Mouse (Mus musculus) C2C12 (cell line): ENCODE data around the gene Rnf40. TPM values are rescaled to one million over a fixed set of nuclear protein-coding genes. Genes with fewer than 3 reads are reported as not detected.
"Not testable (repeated sequence)": the region's sequence is repeated elsewhere in the genome, so short reads cannot be mapped to it uniquely, and the experiment has no call there.

ENCODE experiments used
- H3K27me3 ChIP-seq: one replicate; pipeline ENCODE4 v1.6.1; 2011; ENCODE audit not compliant: control insufficient read depth, insufficient read depth, insufficient read length
- H3K36me3 ChIP-seq: one replicate; pipeline ENCODE4 v1.6.1; 2011; ENCODE audit not compliant: control insufficient read depth, insufficient read depth
- H3K4me3 ChIP-seq: one replicate; pipeline ENCODE4 v1.5.1; 2011; ENCODE audit warnings: mild to moderate bottlenecking, control low read depth; ENCODE audit not compliant: poor library complexity, insufficient read depth, severe bottlenecking
- H3K79me2 ChIP-seq: one replicate; pipeline ENCODE4 v1.6.1; 2011; ENCODE audit not compliant: control insufficient read depth, insufficient read depth
- H3K79me3 ChIP-seq: one replicate; pipeline ENCODE4 v1.6.1; 2011; ENCODE audit warnings: low read depth, control low read depth
- H3ac ChIP-seq: one replicate; pipeline ENCODE3; 2011; ENCODE audit warnings: low read depth; ENCODE audit not compliant: control insufficient read depth, insufficient read length
- CEBPB ChIP-seq: IDR thresholded peaks from one replicate; pipeline ENCODE4 v1.6.1; 2011; ENCODE audit warnings: low read depth, mild to moderate bottlenecking, control low read depth, moderate library complexity
- CTCF ChIP-seq: IDR thresholded peaks from one replicate; pipeline ENCODE4 v1.5.1; 2011; ENCODE audit not compliant: control insufficient read depth, insufficient read depth, insufficient read length
- FOSL1 ChIP-seq: IDR thresholded peaks from one replicate; pipeline ENCODE4 v1.8.0; 2011; ENCODE audit warnings: mild to moderate bottlenecking, low read length; ENCODE audit not compliant: poor library complexity, insufficient read depth, severe bottlenecking
- MAX ChIP-seq: IDR thresholded peaks from one replicate; pipeline ENCODE4 v1.6.1; 2011; ENCODE audit warnings: mild to moderate bottlenecking, control low read depth
- MYOD1 ChIP-seq: IDR thresholded peaks from one replicate; pipeline ENCODE4 v1.6.1; 2011; ENCODE audit warnings: low read depth; ENCODE audit not compliant: control insufficient read depth, insufficient read length
- MYOG ChIP-seq: IDR thresholded peaks from one replicate; pipeline ENCODE4 v1.6.1; 2011; ENCODE audit not compliant: control insufficient read depth, insufficient read length; ENCODE audit errors: extremely low read depth
- USF1 ChIP-seq: IDR thresholded peaks from one replicate; pipeline ENCODE4 v1.6.1; 2011; ENCODE audit warnings: low read depth, mild to moderate bottlenecking, control low read depth, moderate library complexity
- polyA plus RNA-seq: library from polyadenylated mRNA; unstranded; fragments of >200 nt; fragmentation: generic; extraction: Trizol; gene quantifications from one replicate; pipeline ENCODE4 v1.2.1, GENCODE M21; 2012; ENCODE audit warnings: missing spikeins

Rnf40 gene
- polyA plus RNA-seq, 1 experiment: 29.7 TPM

DNA sequence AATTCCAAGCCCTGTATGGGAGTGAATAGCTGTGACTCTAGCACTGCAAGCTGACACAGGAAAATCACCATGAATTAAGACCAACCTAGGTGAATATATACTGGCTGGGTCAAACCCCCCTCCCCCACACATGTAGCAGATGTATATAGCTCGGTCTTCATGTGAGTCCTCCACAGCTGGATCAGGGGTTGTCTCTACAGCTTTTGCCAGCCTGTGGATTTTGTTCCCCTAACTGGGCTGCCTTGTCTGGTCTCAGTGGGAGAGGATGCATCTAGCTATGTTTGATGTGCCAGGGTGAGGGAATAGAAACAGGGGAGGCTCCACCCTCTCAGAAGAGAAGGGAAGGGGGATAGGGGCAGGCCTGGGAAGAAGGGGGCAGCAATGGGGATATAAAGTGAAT is 27.8 kb downstream of the Rnf40 start:
- Histone ChIP-seq H3ac (no peak overlapping the region), H3K4me3 (no peak overlapping the region), H3K79me2 (no peaks in the 10 kb centered on the region), H3K36me3 (peaks cover 4% of the 10 kb centered on the region), H3K27me3 (no peaks in the 10 kb centered on the region), H3K79me3 (no peaks in the 10 kb centered on the region)
- TF ChIP-seq CEBPB: no peak
- TF ChIP-seq MYOG: no peak
- TF ChIP-seq FOSL1: no peak
- TF ChIP-seq CTCF: no peak
- TF ChIP-seq USF1: no peak
- TF ChIP-seq MYOD1: no peak
- TF ChIP-seq MAX: no peak

DNA sequence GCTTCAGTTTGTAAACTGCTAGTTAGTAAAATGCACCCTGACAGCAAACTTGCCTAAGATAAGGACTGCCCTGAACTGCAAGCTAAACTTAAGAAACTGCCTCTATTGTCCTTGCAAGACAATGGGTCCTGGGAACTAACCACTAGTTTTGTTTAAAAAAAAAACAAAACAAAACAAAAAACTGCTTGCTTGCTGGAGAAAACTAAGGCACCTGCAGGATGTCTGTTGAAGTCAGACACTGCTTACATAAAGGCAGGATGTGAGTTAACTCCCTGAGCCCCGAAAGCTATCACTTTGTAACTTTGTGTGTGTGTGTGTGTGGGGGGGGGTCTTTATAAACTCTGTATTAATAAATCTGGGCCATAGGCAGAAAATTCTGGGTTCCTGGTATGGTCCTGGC is 28.3 kb downstream of the Rnf40 start:
- Histone ChIP-seq H3K27me3 (no peaks in the 10 kb centered on the region), H3K79me3 (no peaks in the 10 kb centered on the region), H3ac (no peak overlapping the region), H3K79me2 (no peaks in the 10 kb centered on the region), H3K4me3 (no peak overlapping the region), H3K36me3 (no peaks in the 10 kb centered on the region)
- no peak for TF ChIP-seq CEBPB
- no peak for TF ChIP-seq FOSL1
- no peak for TF ChIP-seq MAX
- no peak for TF ChIP-seq MYOG
- no peak for TF ChIP-seq CTCF
- no peak for TF ChIP-seq USF1
- TF ChIP-seq MYOD1: no peak

DNA sequence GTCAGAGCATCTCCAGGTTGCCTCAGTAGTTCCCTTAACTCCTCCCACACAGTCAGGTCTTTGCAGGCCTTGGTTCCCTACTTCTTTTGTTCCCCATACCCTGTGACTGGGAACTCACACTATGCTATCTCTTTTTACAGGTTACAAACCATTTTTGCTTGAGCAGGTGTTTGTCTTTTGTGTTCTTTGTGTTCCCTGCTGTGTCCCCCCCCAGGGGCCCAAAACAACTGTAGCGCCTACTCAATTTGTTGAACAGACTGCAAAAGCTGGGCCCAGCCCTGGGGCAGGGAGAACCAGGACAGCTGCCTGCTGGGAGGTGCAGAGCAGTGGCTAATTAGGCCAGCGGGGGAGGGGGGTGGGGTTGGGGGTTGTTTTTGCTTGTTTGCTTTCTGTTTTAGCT is 29.4 kb downstream of the Rnf40 start:
- TF ChIP-seq MAX (no peak), MYOD1 (no peak), FOSL1 (no peak), USF1 (no peak), CEBPB (no peak), CTCF (no peak), MYOG (no peak)
- Histone ChIP-seq H3K79me2 (no peaks in the 10 kb centered on the region), H3K79me3 (no peaks in the 10 kb centered on the region), H3K36me3 (no peaks in the 10 kb centered on the region), H3ac (no peak overlapping the region), H3K4me3 (no peak overlapping the region), H3K27me3 (no peaks in the 10 kb centered on the region)

DNA sequence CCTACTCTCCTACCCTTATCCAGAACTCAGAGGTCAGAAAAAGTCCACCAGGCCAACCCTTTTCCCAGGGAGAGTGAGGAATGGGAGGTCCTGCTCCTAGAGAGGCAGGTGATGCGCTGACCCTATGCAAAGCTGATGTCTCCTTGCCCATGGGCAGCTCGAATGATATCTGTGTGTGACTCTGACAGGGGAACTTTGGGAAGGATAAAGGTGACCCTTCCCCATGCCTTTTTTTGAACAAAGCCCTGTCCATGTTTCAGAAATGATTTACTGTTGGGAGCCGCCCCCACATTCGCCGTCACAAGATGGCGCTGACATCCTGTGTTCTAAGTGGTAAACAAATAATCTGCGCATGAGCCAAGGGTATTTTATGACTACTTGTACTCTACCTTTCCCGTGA is 29.8 kb downstream of the Rnf40 start:
- not testable (repeated sequence) for H3K27me3 ChIP-seq, H3K79me2 ChIP-seq, H3K79me3 ChIP-seq, H3ac ChIP-seq, H3K36me3 ChIP-seq, H3K4me3 ChIP-seq

- Histone ChIP-seq H3K79me3 (no peaks in the 10 kb centered on the region), H3ac (no peak overlapping the region), H3K36me3 (no peaks in the 10 kb centered on the region), H3K27me3 (peaks cover 3% of the 10 kb centered on the region), H3K4me3 (no peak overlapping the region), H3K79me2 (no peaks in the 10 kb centered on the region)
- TF ChIP-seq CTCF (no peak), MYOD1 (no peak), FOSL1 (no peak), MYOG (no peak), USF1 (no peak), MAX (no peak), CEBPB (no peak)
These were observed 37.5 kb downstream of the Rnf40 start for GRCm38 (mm10) chr7:127626039-127626438.

DNA sequence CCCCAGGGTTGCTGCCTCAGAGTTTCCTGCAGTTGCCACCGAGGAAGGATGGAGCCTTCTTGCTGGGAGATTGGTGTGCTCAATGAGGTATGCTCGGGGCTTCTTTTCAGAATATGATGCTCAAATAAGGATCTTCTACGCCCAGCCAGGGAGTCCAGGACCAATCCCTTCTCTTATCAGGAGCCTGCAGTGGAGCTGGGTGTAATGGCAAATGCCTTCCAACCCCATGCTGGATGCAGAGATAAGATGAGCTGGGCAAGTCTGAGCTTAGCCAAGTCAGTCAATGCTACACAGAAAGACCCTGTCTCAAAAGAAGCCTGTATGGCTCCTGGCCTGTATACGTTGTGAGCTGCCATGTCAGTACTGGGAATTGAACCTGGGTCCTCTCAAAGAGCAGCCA is 37.9 kb downstream of the Rnf40 start:
- Histone ChIP-seq H3ac (no peak overlapping the region), H3K79me2 (no peaks in the 10 kb centered on the region), H3K27me3 (peaks cover 3% of the 10 kb centered on the region), H3K4me3 (no peak overlapping the region), H3K79me3 (no peaks in the 10 kb centered on the region), H3K36me3 (no peaks in the 10 kb centered on the region)
- TF ChIP-seq USF1 (no peak), FOSL1 (no peak), MYOG (no peak), CEBPB (no peak), CTCF (no peak), MYOD1 (no peak), MAX (no peak)
